Mouse (Mus musculus): ENCODE data around the gene Zbtb18. TPM values are rescaled to one million over a fixed set of nuclear protein-coding genes. Genes with fewer than 3 reads are reported as not detected.

The Zbtb18 gene
- polyA plus RNA-seq, 1 experiment from 2014 or later, result 3.2 TPM

- H3K9ac ChIP-seq (ENCODE audit: low read depth, low read length), result no peak overlapping the region
- no peak overlapping the region for H3K4me2 ChIP-seq
- H3K27ac ChIP-seq (ENCODE audit: low read depth, low read length), result no peak overlapping the region
- no peaks in the 10 kb centered on the region for H3K27me3 ChIP-seq (ENCODE audit: control insufficient read depth, insufficient read depth, low read length)
- no peak for ATAC-seq (replicated peaks; ENCODE audit: insufficient number of reproducible peaks, low FRiP score, low TSS enrichment)
- H3K9me3 ChIP-seq (replicated peaks; ENCODE audit: control insufficient read depth, low read length), result no peaks in the 10 kb centered on the region
- H3K4me1 ChIP-seq (ENCODE audit: control insufficient read depth, insufficient read depth, low read length), result no peaks in the 10 kb centered on the region
- no peaks in the 10 kb centered on the region for H3K36me3 ChIP-seq (ENCODE audit: control insufficient read depth, insufficient read depth, low read length)
- WGBS (ENCODE audit: insufficient replicate concordance), result 44% methylated on average over 2 of the region's 2 CpGs
- H3K4me3 ChIP-seq (ENCODE audit: low read depth, low read length), result no peak overlapping the region
Observed at GRCm38 (mm10) chr1:177459536-177459935, 17.4 kb downstream of the Zbtb18 start.

- 73% methylated on average over 8 of the region's 8 CpGs for WGBS (ENCODE audit: insufficient replicate concordance)
- H3K27ac ChIP-seq (ENCODE audit: low read depth, low read length), result no peak overlapping the region
- H3K9ac ChIP-seq (ENCODE audit: low read depth, low read length), result no peak overlapping the region
- H3K27me3 ChIP-seq (ENCODE audit: control insufficient read depth, insufficient read depth, low read length), result no peaks in the 10 kb centered on the region
- H3K36me3 ChIP-seq (ENCODE audit: control insufficient read depth, insufficient read depth, low read length), result no peaks in the 10 kb centered on the region
- no peaks in the 10 kb centered on the region for H3K4me1 ChIP-seq (ENCODE audit: control insufficient read depth, insufficient read depth, low read length)
- H3K4me2 ChIP-seq, result no peak overlapping the region
- ATAC-seq (replicated peaks; ENCODE audit: insufficient number of reproducible peaks, low FRiP score, low TSS enrichment), result no peak
- no peaks in the 10 kb centered on the region for H3K9me3 ChIP-seq (replicated peaks; ENCODE audit: control insufficient read depth, low read length)
- no peak overlapping the region for H3K4me3 ChIP-seq (ENCODE audit: low read depth, low read length)
Observed at GRCm38 (mm10) chr1:177467150-177467549, 25.0 kb downstream of the Zbtb18 start.

- 74% methylated on average over 5 of the region's 5 CpGs for WGBS (ENCODE audit: insufficient replicate concordance)
- Histone ChIP-seq H3K4me2 (no peak overlapping the region), H3K9me3 (replicated peaks; ENCODE audit: control insufficient read depth, low read length) (no peaks in the 10 kb centered on the region), H3K4me1 (ENCODE audit: control insufficient read depth, insufficient read depth, low read length) (no peaks in the 10 kb centered on the region), H3K9ac (ENCODE audit: low read depth, low read length) (no peak overlapping the region), H3K27me3 (ENCODE audit: control insufficient read depth, insufficient read depth, low read length) (no peaks in the 10 kb centered on the region), H3K36me3 (ENCODE audit: control insufficient read depth, insufficient read depth, low read length) (no peaks in the 10 kb centered on the region), H3K4me3 (ENCODE audit: low read depth, low read length) (no peak overlapping the region), H3K27ac (ENCODE audit: low read depth, low read length) (no peak overlapping the region)
- ATAC-seq (replicated peaks; ENCODE audit: insufficient number of reproducible peaks, low FRiP score, low TSS enrichment), result no peak
Observed at GRCm38 (mm10) chr1:177468436-177468835, 26.3 kb downstream of the Zbtb18 start.

- H3K4me1 ChIP-seq (ENCODE audit: control insufficient read depth, insufficient read depth, low read length), result no peaks in the 10 kb centered on the region
- H3K27ac ChIP-seq (ENCODE audit: low read depth, low read length), result no peak overlapping the region
- H3K9ac ChIP-seq (ENCODE audit: low read depth, low read length), result no peak overlapping the region
- no peak overlapping the region for H3K4me3 ChIP-seq (ENCODE audit: low read depth, low read length)
- 58% methylated on average over 4 of the region's 4 CpGs for WGBS (ENCODE audit: insufficient replicate concordance)
- H3K4me2 ChIP-seq, result no peak overlapping the region
- no peaks in the 10 kb centered on the region for H3K27me3 ChIP-seq (ENCODE audit: control insufficient read depth, insufficient read depth, low read length)
- ATAC-seq (replicated peaks; ENCODE audit: insufficient number of reproducible peaks, low FRiP score, low TSS enrichment), result no peak
- H3K36me3 ChIP-seq (ENCODE audit: control insufficient read depth, insufficient read depth, low read length), result no peaks in the 10 kb centered on the region
- no peaks in the 10 kb centered on the region for H3K9me3 ChIP-seq (replicated peaks; ENCODE audit: control insufficient read depth, low read length)
Observed at GRCm38 (mm10) chr1:177470091-177470490, 27.9 kb downstream of the Zbtb18 start.

GRCm38 (mm10) chr1:177470951-177471350, 28.8 kb downstream of the Zbtb18 start:
- Histone ChIP-seq H3K4me1 (ENCODE audit: control insufficient read depth, insufficient read depth, low read length) (no peaks in the 10 kb centered on the region), H3K4me2 (no peak overlapping the region), H3K9me3 (replicated peaks; ENCODE audit: control insufficient read depth, low read length) (no peaks in the 10 kb centered on the region), H3K27ac (ENCODE audit: low read depth, low read length) (no peak overlapping the region), H3K36me3 (ENCODE audit: control insufficient read depth, insufficient read depth, low read length) (no peaks in the 10 kb centered on the region), H3K9ac (ENCODE audit: low read depth, low read length) (no peak overlapping the region), H3K4me3 (ENCODE audit: low read depth, low read length) (no peak overlapping the region), H3K27me3 (ENCODE audit: control insufficient read depth, insufficient read depth, low read length) (no peaks in the 10 kb centered on the region)
- ATAC-seq (replicated peaks; ENCODE audit: insufficient number of reproducible peaks, low FRiP score, low TSS enrichment), result no peak
- WGBS (ENCODE audit: insufficient replicate concordance), result 39% methylated on average over 2 of the region's 2 CpGs

GRCm38 (mm10) chr1:177475542-177476197, 33.5 kb downstream of the Zbtb18 start:
- Histone ChIP-seq H3K4me1 (ENCODE audit: control insufficient read depth, insufficient read depth, low read length) (no peaks in the 10 kb centered on the region), H3K27ac (ENCODE audit: low read depth, low read length) (no peak overlapping the region), H3K4me2 (no peak overlapping the region), H3K9ac (ENCODE audit: low read depth, low read length) (no peak overlapping the region), H3K36me3 (ENCODE audit: control insufficient read depth, insufficient read depth, low read length) (no peaks in the 10 kb centered on the region), H3K9me3 (replicated peaks; ENCODE audit: control insufficient read depth, low read length) (no peaks in the 10 kb centered on the region), H3K4me3 (ENCODE audit: low read depth, low read length) (no peak overlapping the region), H3K27me3 (ENCODE audit: control insufficient read depth, insufficient read depth, low read length) (no peaks in the 10 kb centered on the region)
- 75% methylated on average over 13 of the region's 13 CpGs for WGBS (ENCODE audit: insufficient replicate concordance)
- no peak for ATAC-seq (replicated peaks; ENCODE audit: insufficient number of reproducible peaks, low FRiP score, low TSS enrichment)

- Histone ChIP-seq H3K4me2 (no peak overlapping the region), H3K9ac (ENCODE audit: low read depth, low read length) (no peak overlapping the region), H3K4me3 (ENCODE audit: low read depth, low read length) (no peak overlapping the region), H3K27me3 (ENCODE audit: control insufficient read depth, insufficient read depth, low read length) (no peaks in the 10 kb centered on the region), H3K27ac (ENCODE audit: low read depth, low read length) (no peak overlapping the region), H3K9me3 (replicated peaks; ENCODE audit: control insufficient read depth, low read length) (no peaks in the 10 kb centered on the region), H3K36me3 (ENCODE audit: control insufficient read depth, insufficient read depth, low read length) (no peaks in the 10 kb centered on the region), H3K4me1 (ENCODE audit: control insufficient read depth, insufficient read depth, low read length) (no peaks in the 10 kb centered on the region)
- no peak for ATAC-seq (replicated peaks; ENCODE audit: insufficient number of reproducible peaks, low FRiP score, low TSS enrichment)
- 62% methylated on average over 2 of the region's 2 CpGs for WGBS (ENCODE audit: insufficient replicate concordance)
Observed at GRCm38 (mm10) chr1:177478578-177478977, 36.4 kb downstream of the Zbtb18 start.

- WGBS (ENCODE audit: insufficient replicate concordance), result 63% methylated on average over 10 of the region's 10 CpGs
- no peak overlapping the region for H3K4me2 ChIP-seq
- H3K36me3 ChIP-seq (ENCODE audit: control insufficient read depth, insufficient read depth, low read length), result no peaks in the 10 kb centered on the region
- H3K4me1 ChIP-seq (ENCODE audit: control insufficient read depth, insufficient read depth, low read length), result no peaks in the 10 kb centered on the region
- no peak for ATAC-seq (replicated peaks; ENCODE audit: insufficient number of reproducible peaks, low FRiP score, low TSS enrichment)
- H3K27me3 ChIP-seq (ENCODE audit: control insufficient read depth, insufficient read depth, low read length), result no peaks in the 10 kb centered on the region
- no peak overlapping the region for H3K4me3 ChIP-seq (ENCODE audit: low read depth, low read length)
- no peak overlapping the region for H3K9ac ChIP-seq (ENCODE audit: low read depth, low read length)
- H3K27ac ChIP-seq (ENCODE audit: low read depth, low read length), result no peak overlapping the region
- no peaks in the 10 kb centered on the region for H3K9me3 ChIP-seq (replicated peaks; ENCODE audit: control insufficient read depth, low read length)
Observed at GRCm38 (mm10) chr1:177479356-177480004, 37.3 kb downstream of the Zbtb18 start.

- Histone ChIP-seq H3K4me3 (ENCODE audit: low read depth, low read length) (no peak overlapping the region), H3K36me3 (ENCODE audit: control insufficient read depth, insufficient read depth, low read length) (no peaks in the 10 kb centered on the region), H3K27me3 (ENCODE audit: control insufficient read depth, insufficient read depth, low read length) (no peaks in the 10 kb centered on the region), H3K4me2 (no peak overlapping the region), H3K9me3 (replicated peaks; ENCODE audit: control insufficient read depth, low read length) (no peaks in the 10 kb centered on the region), H3K4me1 (ENCODE audit: control insufficient read depth, insufficient read depth, low read length) (no peaks in the 10 kb centered on the region), H3K9ac (ENCODE audit: low read depth, low read length) (no peak overlapping the region), H3K27ac (ENCODE audit: low read depth, low read length) (no peak overlapping the region)
- WGBS (ENCODE audit: insufficient replicate concordance), result 84% methylated on average over 2 of the region's 2 CpGs
- ATAC-seq (replicated peaks; ENCODE audit: insufficient number of reproducible peaks, low FRiP score, low TSS enrichment), result no peak
Observed at GRCm38 (mm10) chr1:177483612-177484011, 41.5 kb downstream of the Zbtb18 start.

Measured in heart, embryonic 11.5 days (tissue).